Comparison of ENCODE assay signal across 8 mouse cellular contexts in genomic region chr6:51271128-51271480, GRCm38 (mm10).
A peak's percentile ranks its signal among the peaks of the same experiment; 100 is the strongest.
DNase-seq lines count a peak whose midpoint lies in the region; ATAC-seq and TF ChIP-seq lines count a peak whose summit lies in the region.

No protein-coding gene starts in this region.

- no peak for TF ChIP-seq CTCF in heart, adult 2 months (IDR thresholded peaks at IDR 0.05)
- TF ChIP-seq CTCF in thymus, adult 2 months (IDR thresholded peaks at IDR 0.05; ENCODE audit: borderline replicate concordance, control insufficient read depth, extremely low read depth, insufficient read depth, low read length, poor library complexity): no peak

- H3K27me3 ChIP-seq in heart, adult 2 months (ENCODE audit: control insufficient read depth, insufficient read depth, low read length): no peaks in the 10 kb centered on the region
- H3K27me3 ChIP-seq in thymus, adult 2 months (ENCODE audit: control insufficient read depth, insufficient read depth, low read length): no peaks in the 10 kb centered on the region
- peaks cover 12% of the 10 kb centered on the region for H3K27me3 ChIP-seq in liver, embryonic 13.5 days

- H3K4me1 ChIP-seq in heart, adult 2 months (ENCODE audit: control insufficient read depth, insufficient read depth, low read length): no peaks in the 10 kb centered on the region; the same call in 1 of the 2 replicates
- H3K4me1 ChIP-seq in thymus, adult 2 months (replicated peaks; ENCODE audit: control insufficient read depth, insufficient read depth, low read length): peaks cover 14% of the 10 kb centered on the region
- H3K4me1 ChIP-seq in liver, embryonic 13.5 days (replicated peaks): peaks cover 29% of the 10 kb centered on the region

- H3K27ac ChIP-seq in heart, adult 2 months: no peak overlapping the region
- no peak overlapping the region for H3K27ac ChIP-seq in thymus, adult 2 months (ENCODE audit: control insufficient read depth, insufficient read depth, low read length)
- peak overlapping the region; percentile 9 for H3K27ac ChIP-seq in liver, embryonic 13.5 days

- H3K4me3 ChIP-seq in heart, adult 2 months: peak overlapping the region; percentile 64
- peak overlapping the region; percentile 29 for H3K4me3 ChIP-seq in thymus, adult 2 months (ENCODE audit: control insufficient read depth, insufficient read depth, low read length)
- H3K4me3 ChIP-seq in liver, embryonic 13.5 days (replicated peaks): peak overlapping the region; percentile 79

- H3K36me3 ChIP-seq in heart, adult 2 months (ENCODE audit: control insufficient read depth, insufficient read depth, low read length): no peaks in the 10 kb centered on the region
- no peaks in the 10 kb centered on the region for H3K36me3 ChIP-seq in thymus, adult 2 months (ENCODE audit: control insufficient read depth, insufficient read depth, low read length)
- no peaks in the 10 kb centered on the region for H3K36me3 ChIP-seq in liver, embryonic 13.5 days

- DNase-seq in heart, adult 2 months: no peak
- no peak for DNase-seq in heart, postnatal 4 days
- DNase-seq in thymus, adult 2 months: no peak
- no peak for DNase-seq in thymus, postnatal 10 days (ENCODE audit: low spot score in 2 of 2)
- no peak for DNase-seq in liver, embryonic 13.5 days
- no peak for DNase-seq in urinary bladder, postnatal 4 days (ENCODE audit: low spot score in 2 of 2)
- DNase-seq in gastrocnemius, postnatal 25 days: no peak
- no peak for DNase-seq in layer of hippocampus, adult 18-20 months (ENCODE audit: low spot score in 2 of 2)

- H3K4me2 ChIP-seq in liver, embryonic 13.5 days: peak overlapping the region; percentile 97

- no peak for TF ChIP-seq EP300 in heart, adult 2 months (IDR thresholded peaks at IDR 0.05; ENCODE audit: insufficient read depth, low read depth, low read length)

- no peak overlapping the region for H3K9ac ChIP-seq in heart, adult 2 months (ENCODE audit: low read depth, low read length)
- no peak overlapping the region; the same call in 1 of the 2 replicates for H3K9ac ChIP-seq in liver, embryonic 13.5 days

- WGBS in heart, adult 2 months: 7% methylated on average over 15 of the region's 17 CpGs
- 10% methylated on average over 16 of the region's 17 CpGs for WGBS in thymus, adult 2 months
- 4% methylated on average over 17 of the region's 17 CpGs for WGBS in liver, embryonic 13.5 days (ENCODE audit: insufficient replicate concordance)

- no peaks in the 10 kb centered on the region for H3K79me2 ChIP-seq in heart, adult 2 months (replicated peaks; ENCODE audit: control insufficient read depth, insufficient read depth, low read length)

- intact Hi-C loops in heart, adult 2 months (cut with DNase I): loop anchor here (10.0 kb wide), 1 partner anchor 94 kb away; no protein-coding TSS in a partner anchor

- no peaks in the 10 kb centered on the region for H3K9me3 ChIP-seq in liver, embryonic 13.5 days (replicated peaks)

- TF ChIP-seq POLR2A in heart, adult 2 months (IDR thresholded peaks at IDR 0.05; ENCODE audit: insufficient read depth, low read depth, low read length): no peak
- TF ChIP-seq POLR2A in thymus, adult 2 months (IDR thresholded peaks at IDR 0.05; ENCODE audit: control insufficient read depth, extremely low read depth, insufficient read depth, low read length, poor library complexity): no peak

- no peak; the same call in 1 of the 2 replicates for ATAC-seq in liver, embryonic 13.5 days (ENCODE audit: low read depth)

Comparison
In these comparisons a context has a peak if more than half of its experiments do, and no peak if none do; other contexts are left out.
1. H3K4me3 ChIP-seq: peak in every context shown above with its lines; median percentile 79 in liver, embryonic 13.5 days; 64 in heart, adult 2 months; 29 in thymus, adult 2 months.